Mouse (Mus musculus) adipose tissue, adult 10 weeks (tissue): Measurements from ENCODE around the gene Svs3a. TPM values are rescaled to one million over a fixed set of nuclear protein-coding genes. Genes with fewer than 3 reads are reported as not detected.

ENCODE experiments used
- polyA plus RNA-seq: library from polyadenylated mRNA; stranded (reverse); fragments of 350-450 nt; fragmentation: Illumina TruSeq; extraction: RNeasy Lipid Tissue Mini Kit (QIAGEN cat#74804); gene quantifications from one replicate; pipeline ENCODE4 v1.2.3, GENCODE M21; 2014; ENCODE audit warnings: low read depth, low replicate concordance

The Svs3a gene
- polyA plus RNA-seq: not detected

GRCm38 (mm10) chr2:164288968-164289367 lies at the start of gene Svs3a:
Gene Svs3a (plus strand): TSS chr2:164289268.

GRCm38 (mm10) chr2:164256540-164256939 lies 32.5 kb upstream of the Svs3a start, which contains the start of gene Svs3b:
Gene Svs3b (minus strand): TSS chr2:164256640.

GRCm38 (mm10) chr2:164278359-164278758 lies 10.7 kb upstream of the Svs3a start, which contains the start of gene Svs4:
Gene Svs4 (minus strand): TSS chr2:164278459.

DNA sequence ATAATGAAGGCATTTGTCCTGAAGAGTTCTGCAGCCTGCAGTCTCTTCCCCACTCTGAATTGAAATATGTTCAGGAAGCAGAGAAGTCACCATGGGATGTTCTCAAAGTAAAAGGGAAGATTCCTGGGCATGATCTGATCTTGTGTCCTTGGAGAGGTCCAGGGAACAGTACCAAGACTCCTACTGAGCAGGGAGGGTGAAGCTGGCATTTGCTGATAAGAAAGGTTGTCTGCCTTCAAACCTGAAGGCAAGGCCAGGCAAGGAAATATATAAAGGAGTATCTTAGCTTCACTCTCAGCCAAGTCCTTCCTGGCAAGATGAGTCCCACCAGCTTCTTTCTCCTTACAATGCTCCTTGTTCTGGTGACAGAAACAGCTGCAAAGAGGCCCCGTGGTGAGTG lies 27.4 kb downstream of the Svs3a start, which contains the start of gene Svs6:
TSS of gene Svs6 (plus strand) at position 301 of the 400 bp plus-strand sequence.

DNA sequence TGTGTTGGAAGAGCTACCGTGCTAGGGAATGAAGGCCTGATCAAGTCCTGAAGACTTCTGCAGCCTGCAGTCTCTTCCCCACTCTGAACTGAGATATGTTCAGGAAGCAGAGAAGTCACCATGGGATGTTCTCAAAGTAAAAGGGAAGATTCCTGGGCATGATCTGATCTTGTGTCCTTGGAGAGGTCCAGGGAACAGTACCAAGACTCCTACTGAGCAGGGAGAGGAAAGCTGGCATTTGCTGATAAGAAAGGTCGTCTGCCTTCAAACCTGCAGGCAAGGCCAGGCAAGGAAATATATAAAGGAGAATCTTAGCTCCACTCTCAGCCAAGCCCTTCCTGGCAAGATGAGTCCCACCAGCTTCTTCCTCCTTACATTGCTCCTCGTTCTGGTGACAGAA lies 43.4 kb downstream of the Svs3a start, which contains the start of gene Svs5:
TSS of gene Svs5 (plus strand) at position 301 of the 400 bp plus-strand sequence.

Other genes starting within 250 kb of the Svs3a start
- gene Stk4, start 218.9 kb upstream of the Svs3a start, polyA plus RNA-seq: 20.6 TPM
- 48.6 TPM for gene Tomm34, start 218.1 kb upstream of the Svs3a start, polyA plus RNA-seq
- gene Kcns1, start 118.2 kb upstream of the Svs3a start, polyA plus RNA-seq: 0.29 TPM
- not detected for gene Wfdc5, start 106.5 kb upstream of the Svs3a start, polyA plus RNA-seq
- gene Wfdc12, start 98.7 kb upstream of the Svs3a start, polyA plus RNA-seq: not detected
- 5.9 TPM for gene Wfdc15a, start 89.1 kb upstream of the Svs3a start, polyA plus RNA-seq
- 738 TPM for gene Wfdc15b, start 67.6 kb upstream of the Svs3a start, polyA plus RNA-seq
- not detected for gene Svs2, start 50.8 kb upstream of the Svs3a start, polyA plus RNA-seq
- not detected for gene Svs3b, start 32.6 kb upstream of the Svs3a start, polyA plus RNA-seq
- not detected for gene Svs4, start 10.8 kb upstream of the Svs3a start, polyA plus RNA-seq
- gene Svs6, start 27.5 kb downstream of the Svs3a start, polyA plus RNA-seq: not detected
- gene Svs5, start 43.5 kb downstream of the Svs3a start, polyA plus RNA-seq: 1.8 TPM
- gene Slpi, start 99.8 kb downstream of the Svs3a start, polyA plus RNA-seq: 110 TPM
- gene Rbpjl, start 113.9 kb downstream of the Svs3a start, polyA plus RNA-seq: not detected
- gene Matn4, start 115.9 kb downstream of the Svs3a start, polyA plus RNA-seq: 1.1 TPM
- 26.4 TPM for gene Sdc4, start 154.6 kb downstream of the Svs3a start, polyA plus RNA-seq
- 31.9 TPM for gene Sys1, start 167.7 kb downstream of the Svs3a start, polyA plus RNA-seq
- not detected for gene Gm20458, start 171.7 kb downstream of the Svs3a start, polyA plus RNA-seq
- gene Trp53tg5, start 184.5 kb downstream of the Svs3a start, polyA plus RNA-seq: 2.1 TPM
- 18.9 TPM for gene Dbndd2, start 196.8 kb downstream of the Svs3a start, polyA plus RNA-seq
- gene Pigt, start 208.3 kb downstream of the Svs3a start, polyA plus RNA-seq: 74.8 TPM